Mouse (Mus musculus) left cerebral cortex, adult 9 months (tissue): Measurements from ENCODE around the gene Lrrc26.
A peak's percentile ranks its signal among the peaks of the same experiment; 100 is the strongest.
"Not testable (repeated sequence)": the region's sequence is repeated elsewhere in the genome, so short reads cannot be mapped to it uniquely, and the experiment has no call there.

ENCODE experiments used
- DNase-seq, 2 experiments: peaks; one replicate each; pipeline ENCODE4 v3.0.0; 2022; ENCODE audit warnings: low spot score in 2 of 2

The Lrrc26 gene

DNA sequence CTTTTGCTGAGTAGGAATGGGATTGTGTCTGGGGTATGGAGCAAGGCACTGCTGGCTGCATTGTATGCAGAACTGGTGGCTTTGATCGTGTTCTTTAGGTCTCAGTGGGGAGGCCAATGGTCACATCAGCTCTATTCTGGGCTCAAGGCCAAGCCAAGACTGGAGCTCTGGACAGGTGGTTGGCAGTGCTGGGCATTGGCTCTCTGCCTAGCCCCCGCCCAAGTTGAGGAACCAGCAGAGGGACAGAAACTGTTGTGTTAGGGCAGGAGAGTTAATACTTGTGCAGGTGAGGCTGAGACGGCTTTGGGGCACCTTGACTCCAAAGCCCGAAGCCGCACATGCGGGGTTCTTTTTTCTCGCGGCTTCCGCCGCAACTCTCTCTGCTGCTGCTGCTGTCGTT lies at the start of gene Lrrc26:
Lrrc26 (plus strand) TSS at position 265 of the 400 bp plus-strand sequence.
- DNase-seq: no peak

DNA sequence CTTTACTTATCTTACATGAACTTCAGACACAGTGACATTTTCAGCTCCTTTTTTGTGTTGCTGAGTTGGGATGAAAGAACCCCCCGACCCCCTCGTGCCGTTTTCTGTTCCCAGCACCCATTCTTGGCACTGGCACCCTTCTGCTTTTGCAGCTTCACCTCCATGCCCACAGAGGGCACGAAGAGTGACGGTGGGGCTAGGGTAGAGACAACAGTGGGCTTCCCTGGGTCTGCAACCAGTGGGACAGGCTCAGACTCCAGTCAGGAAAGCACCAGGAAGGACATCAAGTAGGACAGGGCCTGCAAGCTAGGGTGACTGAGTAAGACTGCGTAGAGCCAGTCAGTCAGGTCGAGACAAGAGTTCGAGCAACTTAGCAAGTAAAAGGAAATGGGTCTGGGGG lies 49.4 kb upstream of the Lrrc26 start:
- no peak for DNase-seq

DNA sequence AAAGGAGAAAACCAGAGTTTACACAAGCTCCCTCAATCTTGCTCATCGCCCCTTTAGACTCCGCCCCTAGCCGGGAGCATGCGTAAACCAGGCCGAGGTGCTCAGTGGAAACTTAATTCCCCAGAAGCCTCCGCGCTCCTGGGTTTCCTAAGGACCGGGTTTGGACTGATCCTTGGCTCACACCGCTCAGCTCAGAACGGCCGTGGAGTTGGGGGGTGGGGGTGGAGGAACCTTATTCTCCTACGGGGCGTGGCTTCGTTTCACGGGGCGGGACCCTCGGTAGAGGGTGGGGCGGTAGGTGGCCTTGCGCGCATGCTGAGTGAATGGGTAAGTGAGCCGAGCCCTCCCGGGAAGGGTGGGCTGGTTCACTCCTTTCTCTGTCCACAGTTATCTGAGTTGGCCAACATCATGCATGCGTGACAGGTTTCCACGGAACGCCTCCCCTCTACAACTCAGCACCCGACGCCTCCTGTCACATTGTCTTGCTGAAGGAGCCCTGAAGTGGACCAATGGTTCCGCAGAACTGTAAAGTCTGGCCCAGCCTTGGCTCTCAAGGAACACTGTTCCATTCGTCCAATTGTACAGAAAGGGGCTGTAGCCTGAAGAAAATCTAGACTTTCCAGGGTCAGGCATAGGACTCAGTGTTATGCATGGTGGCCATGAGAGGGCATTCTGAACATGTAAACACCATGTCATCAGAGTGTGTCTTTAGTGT lies 48.8 kb upstream of the Lrrc26 start:
- DNase-seq: peak in 1 of 2 experiments; percentile 77

DNA sequence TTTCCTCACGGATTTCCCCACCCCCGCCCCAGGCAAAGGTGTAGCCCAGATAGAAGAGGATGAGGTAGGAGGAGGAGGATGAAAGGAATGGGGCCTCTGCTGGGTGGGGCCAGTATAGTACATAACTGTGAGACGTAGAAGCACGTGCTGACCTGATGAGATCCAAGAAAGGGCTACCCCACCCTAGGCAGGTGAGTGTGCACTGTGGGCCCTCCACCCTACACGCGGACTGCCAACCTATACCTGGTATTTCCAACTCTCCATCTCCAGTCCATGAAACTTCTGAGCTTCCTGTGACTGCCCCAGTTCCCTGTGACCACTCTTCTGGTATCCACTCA lies 48.3 kb upstream of the Lrrc26 start:
- no peak for DNase-seq

DNA sequence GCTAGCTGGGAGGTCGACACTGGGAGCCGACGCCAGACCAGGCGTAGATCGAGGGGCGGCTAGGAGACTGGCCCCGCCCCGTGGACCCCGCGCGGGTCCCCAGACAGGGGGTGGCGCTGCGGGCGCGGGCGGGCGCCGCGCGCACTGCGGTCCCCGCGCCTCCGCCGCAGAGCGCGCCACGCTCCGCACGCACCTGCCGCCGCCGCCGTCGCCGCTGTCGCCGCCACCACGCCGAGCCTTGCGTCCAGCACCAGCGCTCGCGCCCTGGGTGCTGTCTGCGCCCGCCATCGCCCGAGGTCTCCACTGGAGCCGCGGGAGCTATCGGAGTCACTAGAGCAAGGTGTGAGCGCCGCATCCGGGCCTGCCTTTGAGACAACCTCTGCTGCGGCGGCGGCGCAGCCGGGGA lies 47.6 kb upstream of the Lrrc26 start, which contains the start of the genes Rnf208 and Cysrt1:
Rnf208 (plus strand) TSS at position 155 of the 406 bp plus-strand sequence.
Cysrt1 (minus strand) TSS at position 352 of the 406 bp plus-strand sequence.
- no peak for DNase-seq

DNA sequence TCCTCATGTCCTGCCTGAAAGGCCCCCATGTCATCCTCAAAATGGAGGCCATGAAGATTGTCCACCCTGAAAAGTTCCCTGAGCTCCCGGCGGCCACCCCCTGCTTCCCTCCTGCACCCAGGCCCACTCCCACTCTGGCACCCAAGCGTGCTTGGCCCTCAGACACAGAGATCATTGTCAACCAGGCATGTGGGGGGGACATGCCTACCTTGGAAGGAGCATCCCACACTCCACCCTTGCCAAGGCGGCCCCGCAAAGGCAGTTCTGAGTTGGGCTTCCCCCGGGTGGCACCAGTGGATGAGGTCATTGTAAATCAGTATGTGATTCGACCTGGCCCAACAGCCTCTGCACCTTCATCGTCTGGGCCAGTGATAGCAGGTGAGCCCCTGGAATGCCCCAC lies 46.4 kb upstream of the Lrrc26 start:
- no peak for DNase-seq

DNA sequence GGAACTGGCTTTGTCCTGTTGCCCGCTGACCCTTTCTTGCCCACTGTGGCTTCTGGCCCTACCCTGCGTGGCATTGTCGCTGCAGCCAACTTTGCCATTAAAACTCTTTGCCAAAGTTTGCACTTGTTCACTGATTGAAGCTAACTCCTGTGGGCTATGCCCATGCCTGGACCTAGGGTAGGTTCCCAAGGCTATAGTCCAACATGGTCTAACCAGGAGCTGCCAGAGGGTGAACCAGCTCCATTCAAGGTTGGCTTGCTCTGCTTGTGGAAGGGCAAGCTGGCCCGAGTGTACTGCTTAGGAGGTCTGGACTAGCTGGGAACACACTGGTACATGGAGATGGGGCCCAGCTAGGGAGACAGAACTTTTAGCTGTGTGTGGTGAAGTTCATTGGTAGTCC lies 45.6 kb upstream of the Lrrc26 start:
- DNase-seq: no peak

DNA sequence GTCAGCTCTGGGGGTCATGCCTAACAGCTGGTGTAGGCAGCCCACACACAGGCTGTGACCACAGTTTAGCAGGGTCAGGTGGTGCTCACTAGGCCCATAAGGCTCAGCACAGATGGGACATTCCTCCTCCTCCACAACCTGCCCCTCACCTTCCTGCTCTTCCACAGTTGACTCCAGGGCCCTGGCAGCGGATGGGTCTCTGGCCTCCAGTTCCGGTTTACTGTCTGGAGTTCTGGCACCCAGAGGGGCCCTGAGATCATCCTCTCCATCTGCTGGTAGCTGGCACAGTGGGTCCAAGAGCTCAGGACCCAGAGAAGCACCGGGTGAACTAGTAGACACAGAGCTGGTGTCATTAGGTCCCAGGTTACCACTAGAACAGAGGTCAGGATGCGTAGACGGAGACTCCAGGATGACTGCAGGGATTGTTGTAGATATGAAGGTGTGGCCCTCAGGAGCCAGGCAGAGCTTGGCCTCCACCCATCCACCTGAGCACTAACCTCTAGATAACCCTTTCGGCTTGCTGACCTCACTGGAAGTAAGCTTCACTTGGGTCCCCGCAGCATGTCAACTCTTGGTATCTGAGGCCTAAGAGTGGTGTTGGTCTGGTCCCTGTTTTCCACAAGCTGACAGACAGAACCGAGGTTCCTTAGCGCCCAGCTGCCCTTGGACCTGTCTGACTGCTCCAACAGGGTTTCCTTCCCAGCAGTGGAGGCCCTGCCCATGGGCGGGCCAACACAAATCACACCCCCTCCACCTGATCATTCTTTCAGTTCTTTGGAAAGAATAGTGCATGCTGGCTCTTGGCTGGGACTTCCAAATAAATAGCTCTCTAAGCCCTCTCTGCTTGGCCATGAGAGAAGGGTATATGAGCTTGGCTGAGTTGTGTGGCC lies 43.3 kb upstream of the Lrrc26 start, which contains the start of gene AL732309.1:
AL732309.1 (minus strand) TSS at position 681 of the 890 bp plus-strand sequence.
- no peak for DNase-seq

DNA sequence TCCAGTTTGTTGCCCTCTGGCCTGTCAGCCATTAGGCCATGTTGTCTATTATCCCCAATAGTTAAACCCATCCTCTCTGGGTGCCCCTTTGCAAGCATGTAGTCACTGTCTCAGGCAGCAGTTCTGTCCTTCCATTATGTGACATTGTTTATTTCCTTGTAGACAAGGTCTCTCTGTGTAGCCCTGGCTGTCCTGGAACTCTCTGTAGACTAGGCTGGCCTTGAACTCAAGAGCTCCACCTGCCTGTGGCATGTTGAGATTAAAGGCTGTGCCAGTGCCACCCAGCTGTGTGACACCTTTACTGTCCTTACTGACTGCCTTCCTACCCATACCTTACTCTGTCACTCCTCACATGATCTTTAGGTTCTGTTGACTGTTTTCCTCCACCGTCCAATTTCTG lies 37.4 kb upstream of the Lrrc26 start:
- DNase-seq: no peak

DNA sequence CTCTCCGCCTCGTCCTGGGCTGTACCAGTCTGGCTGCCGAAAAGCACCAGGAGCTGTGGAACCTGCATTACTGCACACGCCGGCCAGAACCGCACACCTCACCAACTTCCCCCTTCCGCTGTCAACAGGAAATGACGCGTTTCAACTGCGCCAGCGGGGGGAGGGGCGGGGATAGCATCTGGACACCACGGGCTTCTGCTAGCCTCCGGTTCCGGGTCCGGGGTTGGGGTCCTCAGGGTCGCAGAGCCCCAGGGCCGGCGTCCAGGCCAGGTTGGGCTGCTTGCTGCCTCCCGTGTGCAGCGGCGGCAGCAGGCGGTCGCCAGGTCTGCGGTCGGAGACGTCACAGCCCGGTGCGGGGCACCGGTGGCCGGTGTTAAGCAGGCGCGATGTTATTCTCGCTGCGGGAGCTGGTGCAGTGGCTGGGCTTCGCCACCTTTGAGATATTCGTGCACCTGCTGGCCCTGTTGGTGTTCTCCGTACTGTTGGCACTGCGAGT lies 34.4 kb upstream of the Lrrc26 start, which contains the start of gene Tmem203:
Tmem203 (plus strand) TSS at position 156 of the 496 bp plus-strand sequence.
- peak in 1 of 2 experiments; percentile 81 for DNase-seq

DNA sequence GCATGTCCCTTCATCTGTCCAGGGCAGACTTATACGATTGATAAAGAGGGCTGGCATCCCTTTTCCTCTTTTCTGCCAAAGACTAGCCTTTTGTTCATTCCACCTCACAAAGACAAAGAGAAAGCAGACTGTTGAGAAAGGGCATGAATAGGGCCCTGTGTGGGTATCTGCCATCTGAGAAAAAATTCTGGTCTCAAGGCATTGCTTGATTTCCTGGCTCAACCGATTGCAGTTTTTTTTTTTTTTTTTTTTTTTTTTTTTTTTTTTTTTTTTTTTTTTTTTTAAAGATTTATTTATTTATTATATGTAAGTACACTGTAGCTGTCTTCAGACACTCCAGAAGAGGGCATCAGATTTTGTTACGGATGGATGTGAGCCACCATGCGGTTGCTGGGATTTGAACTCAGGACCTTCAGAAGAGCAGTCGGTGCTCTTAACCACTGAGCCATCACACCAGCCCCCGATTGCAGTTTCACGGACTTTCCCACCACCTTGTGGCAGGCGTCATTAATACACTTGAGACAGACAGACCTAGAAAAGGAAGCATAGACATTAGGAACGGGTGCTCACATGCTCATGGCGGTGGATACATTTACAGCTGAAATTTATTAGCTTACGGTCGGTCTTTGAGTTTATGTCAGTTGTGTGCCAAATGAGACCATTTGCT lies 33.1 kb upstream of the Lrrc26 start:
- not testable (repeated sequence) for DNase-seq

DNA sequence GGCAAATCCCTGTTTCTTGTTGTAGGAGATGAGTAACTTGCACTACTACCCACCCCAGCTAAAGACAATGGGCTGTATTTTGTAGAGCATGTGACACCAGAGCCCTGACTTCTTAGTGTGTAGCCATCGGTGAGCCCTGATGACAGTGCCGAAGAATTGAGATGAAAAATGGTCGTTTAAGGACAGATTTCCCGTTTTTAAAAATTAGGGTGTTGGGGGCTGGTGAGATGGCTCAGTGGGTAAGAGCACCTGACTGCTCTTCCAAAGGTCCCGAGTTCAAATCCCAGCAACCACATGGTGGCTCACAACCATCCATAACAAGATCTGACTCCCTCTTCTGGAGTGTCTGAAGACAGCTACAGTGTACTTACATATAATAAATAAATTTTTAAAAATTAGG lies 32.5 kb upstream of the Lrrc26 start:
- not testable (repeated sequence) for DNase-seq

DNA sequence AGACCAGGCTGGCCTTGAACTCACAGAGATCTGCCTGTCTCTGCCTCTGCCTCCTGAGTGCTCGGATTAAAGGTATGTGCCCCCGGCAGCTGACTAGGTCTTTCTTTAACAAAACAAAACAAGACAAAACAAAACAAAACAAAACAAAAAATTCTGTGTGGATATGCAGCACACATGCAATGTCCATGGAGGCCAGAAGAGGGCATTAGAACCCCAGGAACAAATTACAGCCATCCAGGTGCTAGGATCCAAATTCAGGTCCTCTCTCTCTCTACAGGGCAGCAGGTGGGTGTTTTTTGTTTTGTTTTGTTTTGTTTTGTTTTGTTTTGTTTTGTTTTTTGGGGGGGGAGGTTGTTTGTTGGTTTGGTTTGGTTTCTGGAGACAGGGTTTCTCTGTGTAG lies 30.8 kb upstream of the Lrrc26 start:
- no peak for DNase-seq

DNA sequence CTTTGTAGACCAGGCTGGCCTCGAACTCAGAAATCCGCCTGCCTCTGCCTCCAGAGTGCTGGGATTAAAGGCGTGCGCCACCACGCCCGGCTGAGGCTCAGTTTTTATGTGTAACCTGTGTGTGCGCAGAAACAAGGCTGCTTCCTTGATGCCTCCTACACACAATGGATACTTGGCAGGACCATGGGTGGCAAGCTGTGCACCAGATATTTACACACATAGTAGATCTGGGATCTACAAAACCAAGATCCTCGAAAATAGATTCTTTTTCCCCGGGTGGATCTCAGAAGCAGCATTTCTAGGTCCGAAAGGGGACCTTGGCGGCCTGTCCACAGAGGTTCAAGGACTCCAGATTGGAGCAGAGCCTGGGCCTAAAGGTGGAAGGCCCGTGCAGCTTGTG lies 27.8 kb upstream of the Lrrc26 start:
- peak in 1 of 2 experiments; percentile 59 for DNase-seq

DNA sequence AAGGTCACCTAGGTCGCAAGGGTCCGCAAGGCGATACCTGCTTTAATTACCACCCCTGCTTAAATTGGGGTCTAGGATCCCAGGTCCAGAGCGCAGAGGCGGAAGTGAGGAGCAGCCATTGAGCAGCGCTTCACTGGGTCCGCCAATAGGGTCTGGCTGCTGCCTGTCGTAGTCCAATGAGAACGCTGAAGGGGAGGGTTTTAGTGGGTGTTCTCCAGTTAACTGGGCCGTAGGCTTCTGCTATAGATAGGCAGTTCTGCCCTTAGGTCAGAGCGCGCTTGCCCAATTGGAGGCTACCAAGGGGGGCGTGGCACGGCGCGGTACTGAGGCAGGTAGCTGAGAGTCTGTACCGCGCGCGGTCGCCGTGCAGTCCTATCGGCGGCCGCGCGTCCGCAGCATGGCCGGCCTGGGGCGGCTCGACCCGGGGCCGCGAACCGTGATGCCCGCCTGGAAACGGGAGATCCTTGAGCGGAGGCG lies 27.4 kb upstream of the Lrrc26 start, which contains the start of gene Tprn:
Tprn (plus strand) TSS at position 328 of the 477 bp plus-strand sequence.
- peak; percentile 97 for DNase-seq

DNA sequence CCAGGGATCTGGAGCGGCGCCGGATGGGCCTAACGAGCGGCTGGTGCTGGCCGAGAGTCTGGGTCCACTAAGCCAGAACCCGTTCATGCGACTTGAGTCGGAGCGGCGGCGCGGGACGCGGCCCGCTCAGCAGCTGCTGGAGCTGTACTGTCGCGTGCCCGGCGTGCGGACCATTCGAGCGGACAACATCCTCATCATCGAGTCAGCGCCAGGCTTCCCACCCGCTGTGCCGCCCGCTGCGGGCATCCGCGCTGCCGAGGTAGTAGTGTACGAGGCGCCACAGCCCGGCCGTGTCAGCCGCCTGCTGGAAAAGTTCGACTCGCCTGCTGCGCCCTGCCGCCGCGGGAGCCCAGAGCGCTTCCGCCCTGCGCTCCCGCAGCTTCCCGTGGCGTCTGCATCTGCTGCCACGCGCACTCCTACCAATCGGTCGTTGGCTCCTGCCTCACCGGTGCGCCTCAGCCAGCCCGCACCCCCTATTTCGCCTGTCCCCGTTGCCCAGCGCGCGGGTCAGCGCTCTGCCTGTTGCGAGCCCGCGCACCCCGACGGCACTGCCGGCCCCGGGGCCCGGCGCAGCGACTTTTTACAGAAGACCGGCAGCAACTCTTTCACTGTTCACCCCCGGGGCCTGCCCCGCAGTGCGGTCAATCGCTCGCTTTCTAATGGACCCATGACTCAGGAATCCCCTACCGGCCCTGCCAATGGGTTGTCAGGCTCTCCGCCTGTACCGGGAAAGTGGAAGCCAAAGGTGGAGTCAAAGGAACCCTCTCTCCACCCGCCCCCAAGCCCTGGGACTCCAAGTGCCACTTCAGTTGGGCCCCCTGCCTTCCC lies 26.7 kb upstream of the Lrrc26 start:
- DNase-seq: no peak

DNA sequence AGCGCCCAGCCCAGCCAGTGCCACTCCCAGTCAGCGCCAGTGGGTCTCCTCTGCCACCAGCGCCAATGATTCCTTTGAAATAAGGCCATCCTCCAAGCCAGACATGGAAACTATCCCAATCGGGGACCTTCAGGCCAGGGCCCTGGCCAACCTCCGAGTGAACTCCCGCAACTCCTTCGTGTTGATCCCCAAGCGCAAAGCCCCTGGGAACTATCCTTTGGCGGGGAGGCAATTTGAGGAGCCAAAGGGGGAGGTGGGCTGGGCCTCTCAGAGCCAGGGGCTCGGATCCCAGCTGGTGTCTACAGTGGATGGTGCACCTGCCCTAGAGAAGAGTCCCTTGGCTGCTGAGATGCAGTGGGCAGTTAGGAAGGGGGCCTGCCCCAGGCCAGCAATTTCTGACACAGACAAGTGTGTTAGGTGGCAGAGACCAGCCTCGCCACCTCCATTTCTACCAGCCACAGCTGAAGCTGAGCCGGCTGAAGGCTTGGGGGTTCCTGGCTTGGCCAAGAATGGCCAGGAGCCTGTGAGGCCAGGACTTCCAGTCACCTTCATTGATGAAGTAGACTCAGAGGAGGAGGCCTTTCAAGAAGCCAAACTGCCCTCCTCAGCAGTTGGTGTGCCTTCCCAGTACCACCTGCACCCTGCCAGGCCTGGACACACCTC lies 26.0 kb upstream of the Lrrc26 start:
- no peak for DNase-seq

DNA sequence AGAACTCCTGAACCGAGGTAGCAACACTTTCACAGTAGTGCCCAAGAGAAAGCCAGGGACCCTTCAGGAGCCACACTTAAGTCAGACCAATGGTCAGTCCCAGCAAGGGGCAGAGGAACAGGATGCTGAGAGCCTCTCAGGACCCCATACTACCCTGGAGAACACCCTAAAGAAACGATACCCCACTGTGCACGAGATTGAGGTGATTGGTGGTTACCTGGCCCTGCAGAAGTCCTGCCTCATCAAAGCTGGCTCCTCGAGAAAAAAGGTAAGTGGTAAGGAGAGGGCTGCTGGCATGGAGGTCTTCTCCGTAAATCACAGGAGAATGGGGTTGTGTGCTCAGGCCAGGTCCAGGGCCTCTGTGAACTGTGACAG lies 25.4 kb upstream of the Lrrc26 start:
- DNase-seq: no peak

DNA sequence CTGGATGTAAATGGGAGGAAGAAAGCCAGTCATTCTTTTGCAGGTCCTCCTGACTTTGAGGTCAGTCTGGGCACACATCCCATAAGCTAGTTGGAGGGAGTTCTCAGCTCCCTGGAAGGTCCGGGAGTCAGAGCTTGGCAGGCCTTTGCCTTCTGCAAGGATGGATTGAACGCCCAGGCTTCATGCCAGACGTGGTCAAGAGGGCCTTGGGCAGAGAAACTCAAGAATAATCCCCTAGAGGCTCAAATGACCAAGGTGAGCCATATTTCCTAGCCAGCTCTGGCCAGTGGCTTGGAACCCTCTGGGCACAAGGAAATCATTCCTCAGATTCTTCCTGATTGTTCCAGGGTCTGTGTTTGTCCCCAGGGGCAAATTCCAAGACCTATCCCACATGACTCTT lies 24.9 kb upstream of the Lrrc26 start:
- no peak for DNase-seq

DNA sequence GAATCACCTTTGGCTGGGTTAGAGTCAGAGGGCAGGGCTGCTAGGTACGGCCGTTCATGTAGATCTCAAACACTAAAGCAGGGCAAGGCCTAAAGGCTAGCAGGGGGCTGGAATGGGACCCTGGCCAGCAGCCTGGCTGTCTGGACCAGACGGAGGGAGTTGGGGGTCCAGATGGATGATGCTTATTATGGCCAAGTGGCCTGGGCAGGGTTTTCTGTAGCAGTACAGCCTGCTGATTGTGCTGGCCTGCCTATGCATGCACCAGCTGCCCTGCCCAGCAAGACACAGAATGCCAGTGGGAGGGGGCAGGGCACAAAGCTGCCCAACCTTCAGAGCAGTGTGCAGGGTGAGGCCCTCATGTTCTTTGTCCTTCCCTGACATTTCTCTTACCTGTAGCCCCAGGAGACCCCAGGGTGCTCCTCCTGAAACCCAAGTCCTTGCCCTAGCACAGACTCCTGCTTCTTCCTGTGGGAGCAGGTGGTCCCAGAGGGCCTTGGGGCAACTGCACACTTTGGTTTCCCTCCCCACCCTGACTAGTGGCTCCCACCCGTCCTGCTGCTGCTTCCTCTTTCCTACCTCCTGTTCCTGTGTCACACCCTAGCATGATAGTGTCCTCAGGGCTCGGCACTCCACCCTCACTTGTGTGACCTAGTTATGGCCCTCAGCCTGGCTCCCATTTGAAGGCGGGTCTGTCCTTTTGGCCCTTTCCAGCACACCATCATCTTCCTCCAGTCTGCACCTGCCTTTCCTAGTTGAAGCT lies 23.6 kb upstream of the Lrrc26 start:
- DNase-seq: no peak
